Mouse (Mus musculus) spleen, embryonic (tissue): ENCODE data around the gene Ube2g2.

Source experiments
- CTCF ChIA-PET: fragments of 350-600 bp; sonication (Branson Sonifier 250); formaldehyde crosslinking; loops from one replicate; lab custom pipeline; 2022; lab: Charles Lee

The Ube2g2 gene

DNA sequence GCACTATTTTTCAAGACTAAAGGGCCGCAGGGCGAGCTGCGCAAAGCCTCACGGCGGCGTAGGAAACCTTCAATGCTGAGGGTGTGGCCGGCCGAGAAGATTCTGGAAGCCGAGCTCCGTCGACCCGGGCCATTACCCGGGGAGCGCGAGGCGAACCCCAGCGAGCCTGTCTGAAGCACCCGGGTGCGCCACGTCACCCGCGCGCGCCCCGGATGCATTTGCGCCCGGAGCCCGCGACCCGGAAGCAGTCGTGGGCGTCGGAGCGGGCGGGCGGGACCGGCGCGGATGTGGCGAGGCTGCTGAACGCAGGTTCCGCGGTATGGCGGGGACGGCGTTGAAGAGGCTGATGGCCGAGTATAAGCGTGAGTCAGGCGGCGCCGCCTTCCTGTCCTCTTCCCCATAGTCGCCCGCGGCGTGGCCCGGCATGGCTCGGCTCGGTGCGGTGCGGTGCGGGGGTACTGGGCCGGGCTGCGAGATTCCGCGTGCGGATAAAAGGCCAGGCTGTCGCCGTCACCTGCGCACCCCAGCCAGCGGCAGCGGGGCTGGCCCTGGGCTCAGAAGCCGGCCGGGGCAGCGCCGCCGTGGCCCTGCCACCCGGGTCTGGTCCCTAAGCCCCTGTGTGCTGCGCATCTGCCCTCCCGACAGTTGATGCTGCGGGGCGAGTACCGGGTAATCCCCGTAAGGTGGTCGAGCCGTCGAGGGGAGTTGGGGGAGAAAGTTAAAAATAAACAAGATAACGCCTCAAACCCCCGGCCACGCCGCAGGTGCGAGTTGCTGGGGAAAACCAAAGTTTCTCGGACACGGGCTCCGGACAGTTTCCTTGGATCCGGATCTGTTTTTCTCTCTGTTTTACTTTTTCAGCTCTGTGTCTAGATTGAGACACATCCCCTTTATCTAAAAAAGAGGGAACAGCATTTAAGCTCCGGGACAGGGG is at the start of gene Ube2g2:
Gene Ube2g2, plus strand, starts transcription at position 221 of the 934 bp plus-strand sequence.
- CTCF ChIA-PET, result no interaction called here

- CTCF ChIA-PET, result interaction anchor here (0.6 kb wide), 1 partner anchor 15 kb away, joined by 5 read pairs; no protein-coding TSS in a partner anchor
Observed at GRCm38 (mm10) chr10:77573162-77573561, 48.9 kb upstream of the Ube2g2 start.

DNA sequence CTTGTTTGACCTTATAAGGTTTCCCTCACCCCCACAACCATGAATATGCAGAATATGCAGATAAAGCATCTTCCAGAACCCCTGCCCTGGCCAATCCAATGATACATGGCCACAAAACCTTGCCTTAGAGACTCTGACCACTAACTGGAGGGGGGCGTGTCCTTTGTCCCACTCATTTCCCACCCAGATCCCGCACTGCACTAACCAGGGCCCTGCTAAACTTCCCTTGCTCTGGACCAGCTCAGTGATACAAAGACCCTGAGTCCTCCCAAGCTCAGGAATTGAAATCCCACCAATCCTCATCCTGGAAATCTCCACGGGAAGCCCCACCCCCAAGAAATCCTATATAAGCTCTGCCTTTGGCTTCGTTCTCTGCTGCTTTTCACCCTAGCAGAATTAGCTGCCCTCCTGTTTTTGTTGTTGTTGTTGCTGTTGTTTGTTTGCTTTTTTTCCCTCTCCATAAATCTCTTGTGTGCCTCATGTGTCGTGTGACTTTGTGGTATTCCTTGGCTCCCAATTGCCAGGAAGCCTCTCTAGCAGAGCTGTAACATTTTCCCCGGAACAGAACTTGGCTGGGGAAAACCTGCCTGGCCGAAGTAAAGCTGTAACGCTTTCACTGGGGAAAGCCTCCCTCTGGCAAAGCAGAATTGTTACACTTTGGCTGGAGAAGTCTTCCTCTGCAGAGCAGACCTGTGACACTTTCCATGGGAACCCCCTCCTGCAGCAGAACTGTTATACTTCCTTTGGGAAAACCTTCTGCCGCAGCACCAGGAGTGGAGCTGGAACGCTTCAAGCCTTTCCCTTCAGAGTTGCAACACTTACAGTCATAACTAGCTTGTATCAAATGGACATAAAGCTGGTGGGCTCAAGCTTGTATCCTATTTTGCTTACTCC is 41.8 kb upstream of the Ube2g2 start:
- CTCF ChIA-PET, result interaction anchor here (1.1 kb wide), 2 partner anchors 23 to 24 kb away, joined by 3 read pairs; no protein-coding TSS in a partner anchor

DNA sequence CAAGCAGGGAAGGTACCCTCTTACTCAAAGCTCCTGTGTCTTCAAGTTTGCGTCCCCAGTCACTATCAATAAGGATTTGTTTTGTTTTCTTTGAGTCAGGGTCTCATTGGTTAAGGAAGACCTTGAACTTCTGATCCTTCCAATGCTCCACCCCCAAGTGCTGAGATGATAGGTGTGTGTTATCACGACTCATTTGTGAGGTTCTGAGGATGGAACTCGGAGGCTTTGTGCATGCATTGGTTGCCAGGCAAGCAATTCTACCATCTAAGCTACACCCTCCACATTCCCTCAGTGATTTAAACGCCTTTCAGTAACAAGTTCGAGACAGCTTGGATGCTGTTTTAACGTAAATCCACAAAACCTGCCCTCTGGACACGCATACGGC is 41.1 kb upstream of the Ube2g2 start:
- CTCF ChIA-PET, result interaction anchor here (1.1 kb wide), 2 partner anchors 23 to 24 kb away, joined by 3 read pairs; no protein-coding TSS in a partner anchor

DNA sequence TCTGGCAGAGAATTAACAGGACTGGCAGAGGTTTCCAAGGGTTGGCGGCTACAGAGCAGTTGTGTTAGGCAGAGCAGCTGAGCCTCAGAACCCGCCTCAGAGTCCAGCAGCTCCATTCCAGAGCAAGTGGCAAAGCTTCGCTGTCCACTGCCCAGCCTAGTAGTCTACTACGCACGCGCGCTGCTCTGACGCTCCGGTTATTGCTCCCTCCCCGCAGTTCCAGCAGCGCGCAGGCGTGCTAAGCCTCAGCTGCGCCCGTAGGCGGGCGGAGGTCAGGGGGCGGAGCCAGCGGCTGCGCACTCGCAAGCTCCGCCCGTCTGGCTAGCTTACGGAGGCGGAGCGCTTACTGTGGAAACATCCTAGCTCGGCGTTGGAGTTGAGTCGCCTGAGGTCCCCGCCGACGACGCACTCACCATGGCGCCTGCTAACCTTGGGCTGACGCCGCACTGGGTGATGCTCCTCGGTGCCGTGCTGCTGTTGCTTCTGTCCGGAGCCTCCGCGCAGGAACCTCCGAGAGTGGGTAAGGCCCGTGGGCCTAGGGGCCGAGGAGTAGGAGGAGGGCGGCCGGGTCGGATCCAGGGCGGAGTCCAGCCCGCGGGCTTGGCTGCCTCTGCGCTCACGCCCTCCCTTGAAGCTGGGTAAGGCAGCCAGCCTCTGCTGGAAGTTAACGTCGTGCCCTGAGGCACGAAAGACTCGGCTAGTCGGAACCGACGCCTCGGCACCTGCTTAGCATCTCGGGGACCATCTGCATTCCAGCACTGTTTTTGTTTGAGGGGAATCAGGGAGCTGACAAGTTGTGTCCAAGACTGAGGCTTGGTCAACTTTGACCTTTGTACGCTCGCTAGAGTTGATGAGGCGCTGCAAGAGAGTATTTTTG is 40.4 kb upstream of the Ube2g2 start, which contains the start of gene Pttg1ip:
Gene Pttg1ip, plus strand, starts transcription at position 313 of the 877 bp plus-strand sequence.
- CTCF ChIA-PET, result interaction anchor here (0.6 to 1.1 kb wide), 3 partner anchors 16 to 23 kb away, joined by 3 to 4 read pairs (median 3); no protein-coding TSS in a partner anchor

DNA sequence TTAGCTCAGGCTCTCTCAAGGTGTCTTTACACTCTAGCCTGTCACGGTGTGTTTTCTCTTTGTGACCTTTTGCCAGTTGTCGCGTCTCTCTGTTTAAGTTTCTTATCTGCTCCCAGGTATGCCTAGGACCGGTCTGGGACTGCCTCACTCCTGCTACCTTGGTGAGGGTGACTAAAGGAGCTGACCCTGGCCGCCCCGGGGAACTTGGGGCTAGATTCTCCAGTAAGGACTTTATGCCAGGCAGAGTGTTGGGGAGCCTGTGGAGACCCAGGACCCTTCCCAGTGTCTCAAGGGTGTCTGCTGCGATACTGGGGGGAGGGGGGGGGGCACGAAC is 39.8 kb upstream of the Ube2g2 start:
- CTCF ChIA-PET, result interaction anchor here (0.6 kb wide), 1 partner anchor 17 kb away, joined by 4 read pairs; no protein-coding TSS in a partner anchor

GRCm38 (mm10) chr10:77583795-77584422 is 38.2 kb upstream of the Ube2g2 start:
- CTCF ChIA-PET, result no interaction called here

DNA sequence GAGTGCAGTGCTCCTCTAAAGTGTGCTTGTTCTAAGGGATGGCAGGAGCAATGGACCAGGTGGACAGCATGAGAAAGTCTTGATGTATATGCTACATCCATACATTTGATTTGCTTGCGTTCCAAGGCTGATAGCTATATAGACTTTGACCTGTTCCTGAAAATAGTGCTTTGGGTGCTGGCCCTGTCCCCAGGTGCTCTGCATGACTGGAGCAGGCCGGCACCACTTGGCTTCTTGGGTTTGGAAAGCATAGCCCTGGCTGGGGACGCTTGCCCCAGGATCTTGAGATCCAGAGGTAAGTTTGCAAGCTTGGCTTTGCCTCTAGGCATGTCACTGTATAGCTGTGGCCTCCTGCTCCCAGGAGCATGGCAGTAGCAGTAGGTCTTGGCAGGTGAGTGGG is 35.4 kb upstream of the Ube2g2 start:
- CTCF ChIA-PET, result no interaction called here

DNA sequence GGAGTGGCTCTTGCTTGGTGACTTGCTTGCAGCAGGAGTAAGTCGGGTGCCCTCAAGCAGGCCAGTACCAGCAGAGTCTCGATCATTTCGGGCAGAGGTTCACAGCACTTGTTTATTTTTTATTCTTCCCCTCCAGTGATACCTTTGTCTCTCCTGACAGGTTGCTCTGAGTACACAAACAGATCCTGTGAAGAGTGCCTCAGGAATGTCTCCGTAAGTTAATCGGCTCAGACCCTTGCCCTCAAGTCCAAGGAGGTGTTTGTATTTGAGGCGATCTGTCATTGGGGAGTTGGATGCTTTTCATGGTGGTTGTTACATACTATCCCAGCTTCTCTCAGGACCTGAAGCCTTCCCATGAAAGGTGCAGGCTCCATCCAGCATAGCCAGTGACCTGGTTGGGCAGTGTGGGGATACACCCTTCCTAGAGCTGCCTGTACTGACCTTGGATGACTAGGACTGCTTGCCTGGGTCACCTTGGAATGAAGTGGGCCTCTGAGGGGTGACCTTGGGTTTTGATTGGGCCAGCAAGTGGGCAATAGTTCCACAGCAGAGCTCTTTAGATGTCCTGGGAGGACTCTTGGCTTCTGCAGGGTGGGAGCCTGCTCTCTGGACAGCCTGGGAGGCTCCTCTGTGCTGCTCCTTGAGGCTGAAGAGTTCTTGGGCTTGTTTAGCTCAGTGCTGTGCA is 34.8 kb upstream of the Ube2g2 start:
- CTCF ChIA-PET, result no interaction called here

DNA sequence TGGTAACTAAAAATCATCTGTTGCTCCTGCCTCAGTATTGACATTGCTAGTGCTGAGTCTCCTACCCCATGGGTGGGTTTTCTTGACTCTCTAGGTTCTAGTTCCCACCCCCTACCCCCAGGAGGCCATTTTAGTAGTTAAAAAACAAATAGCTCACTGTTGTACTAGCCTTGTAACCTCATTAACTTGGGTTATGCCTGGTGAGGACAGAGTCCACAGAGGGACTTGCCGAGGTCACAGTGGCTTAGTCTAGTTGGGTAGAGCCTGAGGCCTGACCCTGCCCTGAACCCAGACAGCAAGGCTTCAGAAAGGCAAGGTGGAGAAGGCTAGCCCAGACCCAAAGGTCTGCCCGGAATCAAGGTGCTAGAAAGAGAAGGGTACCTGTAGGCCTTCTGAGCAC is 34.0 kb upstream of the Ube2g2 start:
- CTCF ChIA-PET, result no interaction called here

DNA sequence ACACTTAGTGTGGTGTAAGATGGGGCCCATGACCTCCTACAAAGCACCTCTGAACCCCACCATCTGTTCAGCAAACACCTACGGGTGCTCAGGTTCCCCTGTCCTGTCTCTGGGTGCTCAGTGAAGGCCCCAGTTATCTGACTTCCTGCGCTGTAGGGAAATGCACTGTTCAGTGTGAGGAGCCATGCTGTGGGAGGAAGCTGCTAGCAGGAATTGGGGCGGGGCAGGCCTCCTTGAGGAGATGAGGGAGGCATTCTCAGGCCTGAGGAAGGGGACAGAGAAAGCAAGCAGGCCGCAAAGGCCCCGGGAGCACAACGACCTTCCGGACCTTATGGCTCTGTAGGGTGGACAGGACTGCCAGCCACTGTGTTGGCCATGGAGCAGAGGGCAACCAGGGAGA is 33.0 kb upstream of the Ube2g2 start:
- CTCF ChIA-PET, result no interaction called here

DNA sequence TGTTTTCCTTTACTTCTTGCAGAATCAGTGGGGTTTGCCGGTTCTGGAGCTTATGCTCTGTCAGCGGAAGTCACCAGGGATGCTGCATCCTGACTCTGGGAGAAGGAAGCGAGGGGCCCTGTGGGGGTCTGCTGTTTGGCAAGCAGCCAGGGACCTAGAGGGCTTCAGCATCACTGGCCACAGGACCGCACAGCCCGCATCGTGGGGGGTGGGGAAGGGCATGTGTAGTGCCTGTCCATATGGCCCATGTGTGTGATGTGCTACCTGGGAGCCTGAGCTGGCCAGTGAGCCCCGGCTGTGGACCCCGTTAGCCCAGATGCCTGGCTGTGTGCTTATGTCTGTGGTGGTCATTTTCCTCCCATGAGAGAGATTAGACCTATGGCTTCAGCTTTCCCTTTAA is 32.3 kb upstream of the Ube2g2 start:
- CTCF ChIA-PET, result no interaction called here

GRCm38 (mm10) chr10:77590812-77591211 is 31.3 kb upstream of the Ube2g2 start:
- CTCF ChIA-PET, result no interaction called here

GRCm38 (mm10) chr10:77591546-77591945 is 30.5 kb upstream of the Ube2g2 start:
- CTCF ChIA-PET, result no interaction called here

DNA sequence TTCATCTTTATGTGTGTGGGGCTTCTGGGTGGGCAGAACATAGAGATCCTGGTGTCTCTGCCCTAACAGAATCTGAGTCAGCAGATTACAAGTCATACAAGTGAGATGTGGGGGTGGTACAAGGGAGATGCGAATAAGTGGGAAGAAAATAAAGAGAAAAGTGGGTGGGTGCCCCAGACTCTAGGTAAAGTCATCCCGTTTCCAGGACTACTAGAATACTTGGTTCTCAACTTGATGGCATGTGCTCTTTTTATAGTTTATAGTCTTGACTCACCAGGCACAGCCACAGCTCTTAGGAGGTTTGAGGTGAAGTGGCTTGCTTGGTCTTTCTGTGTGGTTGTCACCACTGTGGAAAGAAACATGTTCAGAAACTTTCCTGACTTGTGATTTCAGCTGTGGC is 26.0 kb upstream of the Ube2g2 start:
- CTCF ChIA-PET, result no interaction called here

GRCm38 (mm10) chr10:77603021-77603420 is 19.1 kb upstream of the Ube2g2 start:
- CTCF ChIA-PET, result no interaction called here

GRCm38 (mm10) chr10:77604111-77604510 is 18.0 kb upstream of the Ube2g2 start:
- CTCF ChIA-PET, result interaction anchor here (1.0 kb wide), 1 partner anchor 23 kb away, joined by 3 read pairs; no protein-coding TSS in a partner anchor

GRCm38 (mm10) chr10:77604958-77605357 is 17.1 kb upstream of the Ube2g2 start:
- CTCF ChIA-PET, result interaction anchor here (1.0 kb wide), 1 partner anchor 24 kb away, joined by 3 read pairs; no protein-coding TSS in a partner anchor

DNA sequence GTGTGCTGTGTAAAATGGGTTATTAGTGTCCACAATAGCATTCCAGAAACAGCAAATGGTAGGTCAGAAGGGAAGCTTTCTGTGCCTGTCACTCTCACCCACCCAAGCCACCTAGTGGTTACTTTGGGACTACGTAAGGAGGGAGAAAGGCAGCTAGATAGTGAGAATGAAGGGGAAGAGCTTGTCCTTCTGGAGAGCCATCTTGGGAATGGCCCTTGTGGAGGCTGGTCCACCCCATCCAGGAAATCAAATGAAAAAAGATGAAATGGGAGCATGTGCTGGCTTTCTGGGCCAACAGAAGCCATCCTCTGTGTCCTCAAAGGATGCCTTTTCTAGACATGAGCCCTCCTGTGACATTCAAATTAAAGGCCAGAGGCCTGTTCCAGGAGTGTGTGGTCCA is 16.7 kb upstream of the Ube2g2 start:
- CTCF ChIA-PET, result no interaction called here
